Mouse (Mus musculus) thymus, adult 2 months (tissue): ENCODE data around the gene Fam166b. TPM values are rescaled to one million over a fixed set of nuclear protein-coding genes. Genes with fewer than 3 reads are reported as not detected.

Experiments used
- DNase-seq: peaks from one replicate; pipeline ENCODE4 v3.0.0; 2021
- H3K27ac ChIP-seq: fragments of 200-500 bp; 2 replicates; pipeline ENCODE4 v1.5.1; 2012; ENCODE audit warnings: low read length, control low read depth; ENCODE audit not compliant: control insufficient read depth, insufficient read depth
- H3K27me3 ChIP-seq: fragments of 200-500 bp; 2 replicates; pipeline ENCODE4 v1.6.1; 2012; ENCODE audit warnings: mild to moderate bottlenecking, low read length, moderate library complexity, mixed read lengths; ENCODE audit not compliant: control insufficient read depth, insufficient read depth
- H3K36me3 ChIP-seq: fragments of 200-500 bp; 2 replicates; pipeline ENCODE4 v1.6.1; 2012; ENCODE audit warnings: mild to moderate bottlenecking, low read length, moderate library complexity; ENCODE audit not compliant: control insufficient read depth, insufficient read depth
- H3K4me1 ChIP-seq: fragments of 200-500 bp; replicated peaks from 2 replicates; pipeline ENCODE4 v1.6.1; 2012; ENCODE audit warnings: low read length; ENCODE audit not compliant: control insufficient read depth, insufficient read depth
- H3K4me3 ChIP-seq: fragments of 200-500 bp; 2 replicates; pipeline ENCODE4 v1.5.1; 2012; ENCODE audit warnings: mild to moderate bottlenecking, low read length, control low read depth, moderate library complexity; ENCODE audit not compliant: control insufficient read depth, insufficient read depth
- CTCF ChIP-seq: fragments of 200-500 bp; IDR thresholded peaks from 2 replicates; pipeline ENCODE4 v1.5.1; 2012; ENCODE audit warnings: mild to moderate bottlenecking, control low read depth, low read length, moderate library complexity, borderline replicate concordance; ENCODE audit not compliant: control insufficient read depth, poor library complexity, insufficient read depth; ENCODE audit errors: extremely low read depth
- POLR2A ChIP-seq: fragments of 200-500 bp; IDR thresholded peaks from 2 replicates; pipeline ENCODE4 v1.6.1; 2012; ENCODE audit warnings: mild to moderate bottlenecking, low read length, control low read depth, moderate library complexity; ENCODE audit not compliant: control insufficient read depth, poor library complexity, insufficient read depth; ENCODE audit errors: extremely low read depth
- WGBS: fragments of 180-500 bp; shearing (Covaris S2); methylation state at CpG from one replicate; pipeline ENCODE4 v1.1.7; 2018; 5-methylcytosine and 5-hydroxymethylcytosine counted together
- polyA plus RNA-seq: library from polyadenylated mRNA; depleted of rRNA; stranded (reverse); fragments of >200 nt; gene quantifications from 2 replicates; pipeline ENCODE4 v1.2.3, GENCODE M21; 2012

The Fam166b gene
- polyA plus RNA-seq, 1 experiment: 0.22 TPM

GRCm38 (mm10) chr4:43432832-43433231, 3.9 kb upstream of the Fam166b start:
- no peak for DNase-seq
- Histone ChIP-seq H3K36me3 (no peaks in the 10 kb centered on the region), H3K27me3 (no peaks in the 10 kb centered on the region; the same call in 1 of the 2 replicates), H3K27ac (no peak overlapping the region), H3K4me3 (no peak overlapping the region), H3K4me1 (peaks cover 15% of the 10 kb centered on the region)
- 92% methylated on average over 1 of the region's 1 CpGs for WGBS
- TF ChIP-seq POLR2A (no peak), CTCF (no peak)

GRCm38 (mm10) chr4:43431690-43432089, 2.8 kb upstream of the Fam166b start:
- no peak overlapping the region for H3K27ac ChIP-seq
- WGBS: 9% methylated on average over 4 of the region's 4 CpGs
- no peaks in the 10 kb centered on the region for H3K36me3 ChIP-seq
- H3K27me3 ChIP-seq: no peaks in the 10 kb centered on the region; the same call in 1 of the 2 replicates
- TF ChIP-seq POLR2A: no peak
- peak; percentile 53; the same call in 1 of the 2 replicates for TF ChIP-seq CTCF
- H3K4me3 ChIP-seq: no peak overlapping the region
- DNase-seq: peak; percentile 80
- H3K4me1 ChIP-seq: peaks cover 22% of the 10 kb centered on the region

GRCm38 (mm10) chr4:43428180-43428861, 613 bp downstream of the Fam166b start:
- TF ChIP-seq CTCF: no peak
- TF ChIP-seq POLR2A: no peak
- 49% methylated on average over 16 of the region's 16 CpGs for WGBS
- Histone ChIP-seq H3K36me3 (no peaks in the 10 kb centered on the region), H3K27ac (peak overlapping the region; percentile 72), H3K4me3 (peak overlapping the region; percentile 17), H3K27me3 (no peaks in the 10 kb centered on the region; the same call in 1 of the 2 replicates), H3K4me1 (peaks cover 36% of the 10 kb centered on the region)
- no peak for DNase-seq

GRCm38 (mm10) chr4:43427501-43428179, 1.3 kb downstream of the Fam166b start:
- Histone ChIP-seq H3K27me3 (no peaks in the 10 kb centered on the region; the same call in 1 of the 2 replicates), H3K4me3 (peak overlapping the region; percentile 17), H3K36me3 (no peaks in the 10 kb centered on the region), H3K27ac (peak overlapping the region; percentile 72), H3K4me1 (peaks cover 36% of the 10 kb centered on the region)
- WGBS: 3% methylated on average over 23 of the region's 23 CpGs
- DNase-seq: peak; percentile 88
- TF ChIP-seq CTCF: no peak
- TF ChIP-seq POLR2A: no peak

GRCm38 (mm10) chr4:43426487-43426886, 2.4 kb downstream of the Fam166b start:
- no peak for DNase-seq
- Histone ChIP-seq H3K4me3 (no peak overlapping the region), H3K36me3 (no peaks in the 10 kb centered on the region), H3K27me3 (no peaks in the 10 kb centered on the region; the same call in 1 of the 2 replicates), H3K27ac (no peak overlapping the region), H3K4me1 (peaks cover 34% of the 10 kb centered on the region)
- WGBS: 83% methylated on average over 10 of the region's 10 CpGs
- TF ChIP-seq CTCF: no peak
- TF ChIP-seq POLR2A: no peak

GRCm38 (mm10) chr4:43425648-43426380, 3.1 kb downstream of the Fam166b start:
- TF ChIP-seq CTCF: no peak
- TF ChIP-seq POLR2A: no peak
- H3K27ac ChIP-seq: no peak overlapping the region
- WGBS: 22% methylated on average over 31 of the region's 31 CpGs
- 0 out of 2 replicates have a peak overlapping the region, but pooled peaks have one; percentile 0 for H3K4me3 ChIP-seq
- no peaks in the 10 kb centered on the region for H3K36me3 ChIP-seq
- DNase-seq: peak; percentile 42
- H3K4me1 ChIP-seq: peaks cover 34% of the 10 kb centered on the region
- H3K27me3 ChIP-seq: no peaks in the 10 kb centered on the region; the same call in 1 of the 2 replicates
